Comparison of ENCODE assay signal across 8 mouse cellular contexts in the genomic region with DNA sequence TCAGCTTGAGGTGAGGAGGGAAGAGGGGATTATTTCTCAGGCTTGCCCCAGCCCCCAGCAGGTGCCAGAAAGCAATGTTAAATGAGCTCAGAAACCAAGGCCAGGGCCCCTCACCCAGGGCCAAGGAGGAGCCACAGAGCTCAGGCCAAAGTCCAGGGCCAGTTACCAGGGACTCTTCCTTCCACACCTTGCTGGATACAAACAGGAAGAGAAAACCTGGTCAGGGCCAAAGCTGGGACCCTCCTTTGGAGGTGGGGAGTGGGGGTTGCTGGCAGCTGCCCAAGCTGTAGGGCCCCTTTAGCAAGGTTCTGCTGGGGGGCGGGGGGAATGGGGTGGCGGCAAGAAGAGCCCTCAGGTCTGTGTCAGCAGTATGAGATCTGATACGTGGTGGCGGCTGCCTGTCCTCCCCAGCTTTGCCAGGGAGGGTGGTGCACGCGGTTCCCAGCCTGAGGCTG. TPM values are rescaled to one million over a fixed set of nuclear protein-coding genes. Genes with fewer than 3 reads are reported as not detected.
DNase-seq lines count a peak whose midpoint lies in the region; ATAC-seq and TF ChIP-seq lines count a peak whose summit lies in the region.

No protein-coding gene starts in this region.

- no peak for DNase-seq in layer of hippocampus, adult 2 months (ENCODE audit: low spot score in 2 of 2)
- no peak for DNase-seq in layer of hippocampus, adult 9-10 months (ENCODE audit: low spot score)
- peak; percentile 60 for DNase-seq in kidney, postnatal 10 days
- DNase-seq in natural killer cell, adult 2 months (ENCODE audit: low spot score in 2 of 2) = no peak
- no peak for DNase-seq in left cerebral cortex, adult 9 months (ENCODE audit: low spot score in 2 of 2)

- H3K9ac ChIP-seq in forebrain, embryonic 12.5 days = peak overlapping the region; percentile 94
- peak overlapping the region; percentile 88 for H3K9ac ChIP-seq in neural tube, embryonic 13.5 days

- WGBS in forebrain, embryonic 12.5 days = 40% methylated on average over 6 of the region's 6 CpGs
- 58% methylated on average over 6 of the region's 6 CpGs for WGBS in neural tube, embryonic 13.5 days

- H3K9me3 ChIP-seq in forebrain, embryonic 12.5 days = no peaks in the 10 kb centered on the region
- no peaks in the 10 kb centered on the region for H3K9me3 ChIP-seq in neural tube, embryonic 13.5 days

- no peak for TF ChIP-seq CTCF in layer of hippocampus, adult 2 months (conservative IDR thresholded peaks at IDR 0.05)

- H3K27me3 ChIP-seq in forebrain, embryonic 12.5 days = no peaks in the 10 kb centered on the region
- H3K27me3 ChIP-seq in neural tube, embryonic 13.5 days = no peaks in the 10 kb centered on the region

- H3K4me2 ChIP-seq in forebrain, embryonic 12.5 days = peak overlapping the region; percentile 85
- H3K4me2 ChIP-seq in neural tube, embryonic 13.5 days = peak overlapping the region; percentile 98

- H3K27ac ChIP-seq in layer of hippocampus, adult 2 months = peak overlapping the region; percentile 100
- peak overlapping the region; percentile 98 for H3K27ac ChIP-seq in forebrain, embryonic 12.5 days
- peak overlapping the region; percentile 96 for H3K27ac ChIP-seq in neural tube, embryonic 13.5 days (replicated peaks)

- peaks cover 43% of the 10 kb centered on the region for H3K4me1 ChIP-seq in forebrain, embryonic 12.5 days
- H3K4me1 ChIP-seq in neural tube, embryonic 13.5 days (replicated peaks) = peaks cover 60% of the 10 kb centered on the region

- peaks cover 32% of the 10 kb centered on the region for H3K36me3 ChIP-seq in forebrain, embryonic 12.5 days (replicated peaks)
- H3K36me3 ChIP-seq in neural tube, embryonic 13.5 days = peaks cover 34% of the 10 kb centered on the region

- H3K4me3 ChIP-seq in layer of hippocampus, adult 2 months = peak overlapping the region; percentile 83
- H3K4me3 ChIP-seq in forebrain, embryonic 12.5 days (replicated peaks) = peak overlapping the region; percentile 92
- H3K4me3 ChIP-seq in neural tube, embryonic 13.5 days = peak overlapping the region; percentile 61

- ATAC-seq in forebrain, embryonic 12.5 days (ENCODE audit: low FRiP score) = no peak
- no peak for ATAC-seq in neural tube, embryonic 13.5 days (ENCODE audit: low read depth)
- no peak for ATAC-seq in inflammation-experienced regulatory T-cells, adult 6 months

RNA-seq across cellular contexts. Expression of a gene that starts 2.0 kb away (rescaled TPM):
- total RNA-seq in layer of hippocampus, adult 2 months (2021) = 1,000 to 10,000 TPM; 2,074 to 2,160 TPM
- 227 and 234 TPM in 2 replicates for polyA plus RNA-seq in forebrain, embryonic 12.5 days (2016; fragmentation: Nextera tagmentation; extraction: Ambion mirVana)
- 275 and 297 TPM in 2 replicates for polyA plus RNA-seq in neural tube, embryonic 13.5 days (2015; fragmentation: Nextera tagmentation; extraction: Ambion mirVana)
- polyA plus RNA-seq in inflammation-experienced regulatory T-cells, adult 6 months (2017; shearing (Covaris generic)) = 100 to 1,000 TPM in 2 of 3 experiments, 10 to 100 TPM in 1; 51.8 to 255 (median 105) TPM

RNA-seq across cellular contexts. Expression of a gene that starts 15.6 kb away (rescaled TPM):
- total RNA-seq in layer of hippocampus, adult 2 months (2021) = under 1 TPM; 0.10 to 0.20 TPM
- 0.24 and 0.51 TPM in 2 replicates for polyA plus RNA-seq in forebrain, embryonic 12.5 days (2016; fragmentation: Nextera tagmentation; extraction: Ambion mirVana)
- polyA plus RNA-seq in neural tube, embryonic 13.5 days (2015; fragmentation: Nextera tagmentation; extraction: Ambion mirVana) = 3.1 and 3.6 TPM in 2 replicates
- 1 to 10 TPM; 4.3 to 8.2 (median 7.1) TPM for polyA plus RNA-seq in inflammation-experienced regulatory T-cells, adult 6 months (2017; shearing (Covaris generic))

RNA-seq across cellular contexts. Expression of a gene that starts 22.6 kb away (rescaled TPM):
- total RNA-seq in layer of hippocampus, adult 2 months (2021) = 100 to 1,000 TPM; 348 to 373 TPM
- 52.6 and 53.3 TPM in 2 replicates for polyA plus RNA-seq in forebrain, embryonic 12.5 days (2016; fragmentation: Nextera tagmentation; extraction: Ambion mirVana)
- polyA plus RNA-seq in neural tube, embryonic 13.5 days (2015; fragmentation: Nextera tagmentation; extraction: Ambion mirVana) = 76.2 and 82.4 TPM in 2 replicates
- not detected for polyA plus RNA-seq in inflammation-experienced regulatory T-cells, adult 6 months (2017; shearing (Covaris generic))

RNA-seq across cellular contexts. Expression of a gene that starts 30.3 kb away (rescaled TPM):
- total RNA-seq in layer of hippocampus, adult 2 months (2021) = 1 to 10 TPM; 1.9 to 4.0 TPM
- polyA plus RNA-seq in forebrain, embryonic 12.5 days (2016; fragmentation: Nextera tagmentation; extraction: Ambion mirVana) = 14.7 and 16.4 TPM in 2 replicates
- 15.4 and 24.1 TPM in 2 replicates for polyA plus RNA-seq in neural tube, embryonic 13.5 days (2015; fragmentation: Nextera tagmentation; extraction: Ambion mirVana)
- not detected for polyA plus RNA-seq in inflammation-experienced regulatory T-cells, adult 6 months (2017; shearing (Covaris generic))

RNA-seq across cellular contexts. Expression of a gene that starts 37.6 kb away (rescaled TPM):
- total RNA-seq in layer of hippocampus, adult 2 months (2021) = 100 to 1,000 TPM; 103 to 121 TPM
- 32.3 and 37.0 TPM in 2 replicates for polyA plus RNA-seq in forebrain, embryonic 12.5 days (2016; fragmentation: Nextera tagmentation; extraction: Ambion mirVana)
- polyA plus RNA-seq in neural tube, embryonic 13.5 days (2015; fragmentation: Nextera tagmentation; extraction: Ambion mirVana) = 37.6 and 39.7 TPM in 2 replicates
- not detected for polyA plus RNA-seq in inflammation-experienced regulatory T-cells, adult 6 months (2017; shearing (Covaris generic))

Comparison
In these comparisons a context has a peak if more than half of its experiments do, and no peak if none do; other contexts are left out.
1. RNA of a gene that starts 22.6 kb away (polyA plus RNA-seq): 76.2 to 82.4 TPM in neural tube, embryonic 13.5 days and 52.6 to 53.3 TPM in forebrain, embryonic 12.5 days; not detected in inflammation-experienced regulatory T-cells, adult 6 months; every median in the first group is over 10 times any median in the second.
2. Peak in every context shown above with its lines, with median percentiles within 50 percentile points of each other: H3K27ac ChIP-seq and H3K4me3 ChIP-seq.